Mouse (Mus musculus) ZHBTc4 (cell line): ENCODE results near the gene Gcdh.
A peak's percentile ranks its signal among the peaks of the same experiment; 100 is the strongest.
"Not testable (repeated sequence)": the region's sequence is repeated elsewhere in the genome, so short reads cannot be mapped to it uniquely, and the experiment has no call there.

ENCODE experiments used
- DNase-seq: peaks from one replicate; pipeline ENCODE4 v3.0.0-alpha.2; 2011; ENCODE audit warnings: low read depth, low spot score

Gene Gcdh

DNA sequence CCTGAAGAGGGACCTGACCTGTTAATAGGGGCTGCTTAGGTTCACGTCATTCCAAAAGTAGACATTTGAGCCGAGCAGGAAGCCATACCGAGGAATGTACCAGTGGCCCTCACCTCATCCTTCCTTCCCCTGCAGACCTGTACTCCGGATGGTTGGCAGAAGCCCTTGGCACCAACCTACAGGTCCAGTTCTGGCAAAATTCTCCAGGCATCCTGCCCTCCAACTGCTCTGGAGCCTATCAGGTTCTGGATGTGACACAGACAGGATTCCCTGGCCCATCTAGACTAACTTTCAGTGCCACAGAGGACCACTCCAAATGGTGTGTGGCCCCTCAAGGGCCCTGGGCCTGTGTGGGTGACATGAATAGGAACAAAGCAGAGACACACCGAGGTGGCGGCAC is 16.8 kb upstream of the Gcdh start:
- no peak for DNase-seq

DNA sequence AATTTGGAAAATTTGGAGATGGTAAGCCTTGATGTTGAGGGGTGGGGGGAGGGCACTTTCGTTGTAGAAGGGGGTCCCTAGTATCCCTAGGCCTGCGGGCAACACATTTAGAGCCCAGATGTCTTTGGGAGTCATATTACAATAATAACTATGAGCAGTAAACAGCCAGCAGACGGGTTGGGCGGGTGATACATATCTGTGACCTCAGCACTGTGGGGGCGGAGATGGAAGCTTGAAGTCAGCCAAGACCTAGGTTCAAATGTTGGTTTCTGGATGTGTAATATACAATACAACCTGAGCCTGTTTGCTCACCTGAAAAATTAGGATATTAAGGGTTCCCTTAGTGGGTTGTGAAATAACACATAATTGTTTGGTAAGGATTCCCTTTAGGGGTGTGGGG is 16.2 kb upstream of the Gcdh start:
- DNase-seq = no peak

DNA sequence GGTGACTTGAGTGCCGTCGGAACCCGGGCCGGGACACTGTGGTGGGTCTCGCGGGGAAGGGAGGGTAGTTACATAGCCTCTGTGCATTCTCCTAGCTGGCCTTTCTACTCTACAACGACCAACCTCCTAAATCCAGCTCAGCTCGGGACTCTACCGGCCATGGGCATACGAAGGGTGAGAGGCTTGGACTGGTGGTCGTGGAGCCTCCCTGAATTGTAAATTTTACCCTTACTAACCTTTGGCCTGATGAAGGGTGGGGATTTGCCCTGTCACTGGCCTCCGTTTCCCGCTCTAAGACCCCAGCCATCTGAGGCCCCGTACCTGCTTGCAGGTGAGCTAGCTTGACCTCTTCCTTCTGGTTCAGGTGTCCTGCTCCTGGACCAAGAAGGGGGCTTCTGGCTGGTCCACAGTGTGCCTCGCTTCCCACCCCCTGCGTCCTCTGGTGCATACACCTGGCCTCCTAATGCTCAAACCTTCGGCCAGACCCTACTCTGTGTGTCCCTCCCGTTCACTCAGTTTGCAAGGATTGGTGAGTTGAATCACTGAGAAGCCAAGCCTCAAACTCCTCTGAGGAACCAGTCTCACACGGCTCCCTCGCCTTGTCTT is 15.5 kb upstream of the Gcdh start:
- DNase-seq = no peak

DNA sequence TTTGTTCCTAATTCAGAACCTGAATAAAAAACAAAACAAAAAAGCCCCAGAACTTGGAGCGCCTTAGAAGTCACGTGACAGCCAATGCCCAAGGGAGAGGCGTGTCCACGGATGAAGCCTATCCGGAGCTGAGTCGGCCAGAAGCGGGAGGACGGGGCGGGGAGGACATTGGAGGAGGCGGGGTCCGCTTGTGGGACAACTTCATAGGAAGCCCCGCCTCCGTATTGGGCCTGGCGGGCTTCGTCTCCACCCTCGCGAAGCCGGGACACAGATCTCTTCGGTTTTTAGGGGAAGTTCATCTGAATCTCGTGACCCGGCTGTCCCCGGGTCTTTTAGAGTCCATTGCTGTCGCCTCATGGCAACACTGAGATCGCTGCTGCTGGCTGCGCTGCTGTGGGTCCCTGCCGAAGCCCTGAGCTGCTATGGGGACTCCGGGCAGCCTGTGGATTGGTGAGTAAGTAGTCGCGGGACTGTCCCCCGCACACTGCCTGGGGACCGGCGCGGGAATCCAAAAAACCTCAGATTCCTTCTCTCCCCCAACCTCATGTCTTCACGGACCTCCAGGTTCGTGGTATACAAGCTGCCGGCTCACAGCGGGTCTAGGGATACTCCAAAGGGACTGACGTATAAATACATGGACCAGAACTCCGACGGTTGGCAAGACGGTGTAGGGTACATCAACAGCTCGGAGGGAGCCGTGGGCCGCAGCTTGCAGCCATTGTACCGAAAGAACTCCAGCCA is 14.9 kb upstream of the Gcdh start, which contains the start of gene Dnase2a:
Gene Dnase2a, plus strand, starts transcription at position 140 of the 741 bp plus-strand sequence.
- peak; percentile 99 for DNase-seq

DNA sequence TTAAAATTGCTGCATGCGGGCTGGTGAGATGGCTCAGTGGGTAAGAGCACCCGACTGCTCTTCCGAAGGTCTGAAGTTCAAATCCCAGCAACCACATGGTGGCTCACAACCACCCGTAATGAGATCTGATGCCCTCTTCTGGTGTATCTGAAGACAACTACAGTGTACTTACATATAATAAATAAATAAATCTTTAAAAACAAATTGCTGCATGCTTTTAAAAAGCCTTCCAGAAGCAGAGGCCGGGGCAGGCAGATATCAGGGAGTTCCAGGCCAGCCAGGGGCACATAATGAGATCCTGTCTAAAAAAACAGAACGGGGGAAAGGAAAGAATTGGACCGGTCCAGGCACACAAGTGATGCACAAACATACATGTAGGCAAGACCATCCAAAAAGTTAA is 14.3 kb upstream of the Gcdh start:
- not testable (repeated sequence) for DNase-seq

DNA sequence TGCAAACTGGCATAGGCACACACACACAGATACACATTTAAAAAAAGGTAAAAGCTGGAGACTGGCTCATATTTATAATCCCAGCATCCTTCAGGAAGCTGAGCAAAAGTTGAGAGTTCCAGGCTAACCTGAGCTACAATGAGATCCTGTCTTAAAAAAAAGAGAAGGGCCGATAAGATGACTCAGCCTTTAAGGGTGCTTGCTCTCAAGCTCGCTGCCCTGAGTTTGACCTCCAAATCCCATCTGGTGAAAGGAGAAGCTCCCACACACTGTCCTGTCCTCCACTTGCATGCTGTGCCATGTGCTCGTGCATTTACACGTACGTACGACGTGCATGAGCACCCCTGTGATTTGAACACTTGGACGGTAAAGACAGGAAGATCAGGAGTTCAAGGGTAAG is 13.8 kb upstream of the Gcdh start:
- DNase-seq = no peak

DNA sequence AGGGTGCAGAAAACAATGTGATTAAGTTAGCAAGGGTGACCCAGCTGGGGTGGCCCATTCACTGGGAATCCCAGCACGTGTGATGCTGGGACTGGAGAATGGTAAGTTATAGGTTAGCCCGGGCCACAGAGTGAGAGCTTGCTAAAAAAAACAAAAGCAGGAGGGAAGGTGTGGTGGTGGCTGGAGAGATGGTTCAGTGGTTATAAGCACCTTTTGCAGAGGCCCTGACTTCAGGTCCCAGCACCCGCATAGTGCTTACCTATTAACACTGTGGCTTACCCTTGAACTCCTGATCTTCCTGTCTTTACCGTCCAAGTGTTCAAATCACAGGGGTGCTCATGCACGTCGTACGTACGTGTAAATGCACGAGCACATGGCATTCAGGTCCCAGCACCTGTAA is 13.3 kb upstream of the Gcdh start:
- no peak for DNase-seq

DNA sequence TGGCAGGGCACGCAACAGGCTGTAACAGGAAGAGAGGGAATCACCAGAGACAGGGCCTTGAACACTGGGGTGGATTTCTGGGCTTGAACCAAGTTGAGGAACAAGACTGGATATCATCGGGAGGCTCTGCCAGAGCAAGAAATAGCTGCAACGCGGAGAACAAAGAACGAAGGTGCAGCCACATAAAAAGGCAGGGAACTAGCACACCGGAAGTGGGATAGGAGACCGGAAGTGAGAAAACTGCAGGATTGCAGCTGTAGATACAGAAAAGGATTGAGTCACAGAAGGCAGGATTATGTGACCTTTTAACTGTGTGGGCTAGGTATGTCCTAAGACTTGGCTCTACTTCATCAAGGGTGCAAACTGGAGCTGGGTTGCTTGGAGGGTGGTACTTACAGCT is 10.6 kb upstream of the Gcdh start:
- no peak for DNase-seq

DNA sequence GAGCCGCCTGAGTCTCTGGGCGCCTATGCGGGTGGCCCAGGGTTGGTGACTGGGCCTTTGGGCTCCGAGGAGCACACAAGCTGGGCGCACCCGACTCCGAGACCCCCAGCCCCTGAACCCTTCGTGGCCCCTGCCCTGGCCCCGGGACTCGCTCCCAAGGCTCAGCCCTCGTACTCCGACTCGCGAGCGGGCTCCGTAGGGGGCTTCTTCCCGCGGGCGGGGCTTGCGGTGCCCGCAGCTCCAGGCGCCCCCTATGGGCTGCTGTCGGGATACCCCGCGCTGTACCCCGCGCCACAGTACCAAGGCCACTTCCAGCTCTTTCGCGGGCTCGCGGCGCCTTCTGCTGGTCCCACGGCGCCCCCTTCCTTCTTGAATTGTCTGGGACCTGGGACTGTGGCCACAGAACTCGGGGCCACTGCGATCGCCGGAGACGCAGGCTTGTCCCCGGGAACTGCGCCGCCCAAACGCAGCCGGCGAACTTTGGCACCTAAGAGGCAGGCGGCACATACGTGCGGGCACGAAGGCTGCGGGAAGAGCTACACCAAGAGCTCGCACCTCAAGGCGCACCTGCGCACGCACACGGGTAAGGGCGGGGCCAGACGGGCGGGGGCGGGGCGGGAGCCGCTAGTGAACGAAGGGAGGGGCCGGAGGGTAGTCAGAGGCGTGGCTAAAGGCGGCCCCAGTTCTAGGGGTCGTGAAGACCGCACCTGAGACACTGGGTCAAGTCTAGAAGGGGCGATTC is 9.4 kb upstream of the Gcdh start:
- DNase-seq = peak; percentile 95

DNA sequence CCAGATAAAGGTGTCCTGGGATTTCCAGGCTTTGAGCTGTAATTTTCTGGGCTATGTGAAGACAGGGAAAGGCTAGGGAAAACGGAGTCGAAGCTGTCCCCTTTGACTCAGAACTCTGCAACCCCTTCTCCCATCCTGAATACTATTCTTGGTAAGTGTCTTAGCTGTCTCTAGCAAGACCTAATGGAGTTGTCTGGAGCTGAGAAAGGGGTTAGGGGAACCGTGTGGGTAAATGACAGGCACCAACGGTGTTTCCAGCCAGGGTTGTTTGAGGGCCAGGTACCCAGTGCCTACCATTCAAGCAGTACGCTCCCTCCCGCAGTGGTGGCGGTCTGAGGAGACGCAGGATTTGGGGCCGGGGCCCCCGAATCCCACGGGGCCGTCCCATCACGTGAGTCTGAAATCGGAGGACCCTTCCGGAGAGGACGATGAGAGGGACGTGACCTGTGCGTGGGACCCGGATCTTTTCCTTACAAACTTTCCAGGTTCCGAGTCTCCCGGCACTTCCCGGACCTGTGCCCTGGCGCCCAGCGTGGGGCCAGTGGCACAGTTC is 8.7 kb upstream of the Gcdh start:
- DNase-seq = no peak

DNA sequence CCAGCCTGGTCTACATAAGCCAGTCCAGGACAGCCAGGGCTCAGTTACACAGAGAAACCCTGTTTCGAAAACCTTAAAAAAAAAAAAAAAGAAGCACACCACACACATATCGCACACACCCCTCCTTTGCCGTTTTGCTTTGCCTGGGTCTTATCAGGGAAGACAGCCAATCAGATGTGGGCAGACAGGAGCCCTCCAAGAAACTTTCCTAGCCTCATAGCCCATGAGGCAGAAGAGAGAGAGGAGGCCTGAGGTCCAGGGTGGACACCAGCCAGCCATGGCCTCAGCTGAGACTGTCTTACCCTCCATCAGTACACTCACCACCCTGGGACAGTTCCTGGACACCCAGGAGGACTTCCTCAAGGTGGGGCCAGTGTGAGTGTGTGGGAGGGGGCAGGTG is 8.0 kb upstream of the Gcdh start, which contains the start of gene Klf1:
Gene Klf1, plus strand, starts transcription at position 177 of the 400 bp plus-strand sequence.
- DNase-seq = no peak

DNA sequence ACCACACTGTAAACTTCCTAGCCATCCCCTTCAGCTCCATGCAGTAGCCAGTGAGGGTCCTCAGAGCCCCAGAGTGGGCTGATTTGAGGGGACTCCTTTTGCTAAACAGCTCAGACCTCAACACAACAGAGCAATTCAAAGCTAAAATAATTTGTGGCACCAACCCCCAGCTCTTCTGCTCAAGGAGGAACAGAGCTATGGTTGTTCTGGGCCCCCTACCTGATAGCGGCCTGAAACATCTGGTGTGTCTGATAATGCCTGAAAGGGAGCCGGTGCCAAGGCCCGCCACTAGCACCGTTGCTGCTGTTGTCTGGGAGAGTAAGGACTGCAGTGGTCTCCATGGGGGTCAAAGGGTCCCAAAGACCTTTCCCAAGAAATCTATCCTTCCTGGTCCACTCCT is 7.3 kb upstream of the Gcdh start:
- DNase-seq = no peak

DNA sequence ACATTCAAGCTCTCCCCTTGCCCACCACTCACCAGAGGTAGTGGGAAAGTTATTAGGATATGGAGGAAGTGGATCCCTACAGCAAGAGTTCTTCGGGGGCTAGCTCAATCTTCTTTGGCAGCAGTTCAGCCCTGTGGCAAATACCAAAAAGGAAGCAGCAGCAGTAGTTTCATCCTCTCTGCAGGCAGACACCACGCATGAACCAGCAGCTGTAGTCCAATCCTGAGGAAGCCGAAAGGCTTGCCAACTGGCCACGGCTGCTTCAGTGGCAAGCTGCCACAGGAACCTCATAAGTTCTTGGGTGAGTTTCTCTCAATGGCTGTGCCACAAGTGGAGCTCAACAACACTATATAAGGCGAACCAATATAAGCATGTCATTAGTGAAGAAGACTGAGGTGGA is 2.2 kb upstream of the Gcdh start:
- DNase-seq = no peak

DNA sequence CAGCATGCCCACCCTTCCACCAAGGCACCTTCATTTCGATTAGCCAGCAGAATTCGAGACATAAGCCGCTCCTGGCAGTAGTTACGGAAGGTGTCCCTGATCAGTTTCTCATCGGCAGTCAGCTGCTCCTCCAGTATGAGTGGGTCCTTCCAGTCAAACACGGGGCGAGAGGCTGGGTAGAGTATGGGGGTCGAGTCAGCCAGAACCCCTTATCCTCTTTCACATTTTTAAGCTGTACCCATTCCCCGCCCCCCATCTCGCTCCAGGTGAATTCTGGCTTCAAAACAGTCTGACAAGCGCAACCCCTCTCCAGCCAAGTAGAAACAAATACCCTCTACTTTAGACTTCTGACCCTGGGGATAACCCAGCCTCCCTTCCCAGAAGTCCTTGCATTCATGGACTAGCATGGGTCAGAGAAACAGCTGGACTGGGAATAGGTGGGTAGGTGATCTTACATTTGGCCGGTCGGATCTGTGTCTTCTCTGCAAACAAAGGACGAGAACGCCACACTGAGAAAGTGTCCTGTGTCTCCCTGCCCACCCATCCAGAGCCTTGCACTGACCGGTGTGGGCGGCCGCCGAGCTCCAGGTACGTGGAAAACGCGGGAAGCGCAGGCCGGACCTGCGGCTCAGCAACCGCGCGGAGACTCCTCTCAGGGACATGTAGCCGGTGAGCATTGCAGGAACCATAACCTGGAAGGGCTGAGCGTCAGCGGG is 570 bp downstream of the Gcdh start:
- DNase-seq = no peak

DNA sequence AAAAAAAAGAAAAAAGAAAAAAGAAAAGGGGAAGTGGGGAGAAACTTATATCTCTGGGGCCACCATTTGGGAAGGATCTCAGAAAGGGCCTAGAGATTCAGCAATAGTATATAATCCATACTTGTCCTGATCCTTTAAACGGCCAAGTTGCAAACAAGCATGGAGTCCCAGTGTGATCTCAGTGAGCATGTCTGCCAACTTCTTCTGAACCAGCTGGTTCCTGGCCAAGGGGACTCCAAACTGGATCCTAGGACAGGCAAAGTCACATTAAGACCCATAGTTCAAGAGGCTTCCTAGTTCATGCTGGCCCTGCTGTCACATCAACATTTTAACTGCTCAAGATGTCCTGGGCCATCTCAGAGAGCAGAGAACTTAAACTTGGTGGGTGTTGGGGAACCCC is 4.6 kb downstream of the Gcdh start:
- DNase-seq = no peak

DNA sequence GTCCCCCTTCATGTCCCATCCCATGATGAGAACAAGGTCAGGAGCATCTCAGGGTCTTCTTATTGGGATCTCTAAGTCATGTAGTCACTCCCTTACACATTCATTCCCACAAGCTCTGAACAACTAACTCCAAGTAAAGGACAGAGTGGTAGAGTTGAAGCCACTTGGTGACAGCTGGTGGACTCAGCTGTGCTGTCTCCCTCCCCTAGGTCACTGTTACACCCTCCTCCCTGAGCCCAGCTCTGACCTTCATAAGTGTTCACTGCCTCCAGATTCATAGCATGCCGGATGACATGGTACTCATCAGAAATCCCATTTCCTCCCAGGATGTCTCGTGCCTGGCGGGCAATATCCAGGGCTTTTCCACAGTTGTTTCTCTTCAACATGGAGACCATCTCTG is 5.4 kb downstream of the Gcdh start:
- DNase-seq = no peak

DNA sequence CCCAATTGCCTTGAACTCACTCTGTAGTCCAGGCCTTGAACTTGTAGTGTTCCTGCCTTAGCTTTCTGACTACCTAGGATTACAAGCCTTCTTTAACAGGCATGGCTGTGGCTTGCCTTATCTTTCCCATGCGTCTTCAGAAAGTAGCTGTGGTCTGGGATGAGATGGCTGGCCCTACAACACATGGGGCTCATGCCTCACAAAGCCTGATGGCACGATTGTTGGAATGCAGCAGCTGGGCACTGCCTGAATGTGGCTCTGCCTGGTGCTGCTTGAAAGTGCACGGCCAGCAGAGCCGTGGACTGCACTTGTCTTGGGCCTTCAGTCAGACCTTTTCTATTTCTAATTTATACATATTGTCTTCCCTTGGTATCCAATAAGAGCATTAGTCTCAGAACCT is 9.0 kb downstream of the Gcdh start:
- DNase-seq = no peak

DNA sequence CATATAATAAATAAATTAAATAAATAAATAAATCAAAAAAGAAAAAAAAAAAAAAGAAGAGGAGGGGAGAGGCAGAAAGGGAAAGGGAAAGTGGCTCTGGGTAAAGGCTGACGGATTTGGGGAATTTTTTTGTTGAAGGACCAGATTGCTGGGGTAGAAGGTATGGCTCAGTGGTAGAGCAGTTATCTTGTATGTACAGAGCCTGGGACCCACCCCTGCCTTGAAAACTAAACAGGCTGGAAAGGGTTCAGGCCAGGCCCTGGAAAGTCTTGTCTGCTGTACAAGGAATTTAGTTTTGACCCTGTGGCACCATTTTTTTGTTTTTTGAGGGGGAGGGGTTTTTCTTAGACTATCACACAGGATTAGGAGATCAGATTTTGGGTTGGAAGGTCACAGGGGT is 14.8 kb downstream of the Gcdh start:
- DNase-seq = no peak

DNA sequence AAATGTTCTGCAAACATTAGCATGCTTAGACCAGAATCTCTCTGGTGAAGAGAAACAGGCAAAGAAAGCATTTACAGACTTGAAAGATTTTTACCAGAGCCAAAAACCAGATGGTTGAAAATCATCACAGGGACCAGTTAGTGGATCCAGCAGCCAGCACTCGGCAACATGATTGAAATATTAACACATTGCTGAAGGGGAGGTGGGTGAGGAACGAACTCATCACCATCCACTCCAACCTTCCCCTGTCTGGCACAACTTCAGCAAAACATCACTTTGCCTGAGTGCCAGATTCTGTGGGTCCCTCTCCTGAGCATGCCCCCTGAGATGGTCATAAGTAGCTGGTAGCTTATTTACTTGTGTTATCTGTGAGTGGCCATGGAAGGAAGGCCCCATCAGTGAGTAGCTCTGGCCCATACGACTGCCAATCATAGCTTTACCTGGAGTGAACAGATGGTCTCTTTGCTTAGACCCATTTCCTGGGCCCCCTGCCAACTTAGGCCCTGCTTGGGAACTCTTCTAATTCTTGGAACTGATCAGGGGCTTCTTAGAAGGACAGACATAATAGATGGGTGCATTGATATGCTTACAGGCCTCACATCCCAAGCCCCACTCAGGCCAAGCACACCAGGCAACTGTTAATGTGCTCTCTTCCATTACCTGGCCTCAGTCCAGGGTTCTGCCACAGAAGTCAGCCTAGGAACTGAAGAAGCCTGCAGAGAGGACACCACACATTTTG is 16.3 kb downstream of the Gcdh start:
- no peak for DNase-seq

DNA sequence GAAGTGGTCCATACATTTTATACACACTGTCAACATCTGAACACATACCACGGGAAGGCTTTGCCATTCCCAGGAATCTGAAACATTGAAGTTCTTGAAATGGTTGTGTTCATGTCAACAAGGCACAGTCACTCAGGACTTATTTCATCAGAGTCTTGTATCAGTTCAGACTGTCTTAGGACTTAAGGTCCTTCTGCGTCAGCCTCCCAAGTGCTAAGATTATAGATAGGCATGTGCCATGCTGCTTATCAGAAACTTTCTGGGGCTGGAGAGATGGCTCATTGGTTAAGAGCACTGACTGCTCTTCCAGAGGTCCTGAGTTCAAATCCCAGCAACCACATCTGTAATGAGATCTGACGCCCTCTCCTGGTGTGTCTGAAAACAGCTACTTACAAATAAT is 19.4 kb downstream of the Gcdh start:
- no peak for DNase-seq

DNA sequence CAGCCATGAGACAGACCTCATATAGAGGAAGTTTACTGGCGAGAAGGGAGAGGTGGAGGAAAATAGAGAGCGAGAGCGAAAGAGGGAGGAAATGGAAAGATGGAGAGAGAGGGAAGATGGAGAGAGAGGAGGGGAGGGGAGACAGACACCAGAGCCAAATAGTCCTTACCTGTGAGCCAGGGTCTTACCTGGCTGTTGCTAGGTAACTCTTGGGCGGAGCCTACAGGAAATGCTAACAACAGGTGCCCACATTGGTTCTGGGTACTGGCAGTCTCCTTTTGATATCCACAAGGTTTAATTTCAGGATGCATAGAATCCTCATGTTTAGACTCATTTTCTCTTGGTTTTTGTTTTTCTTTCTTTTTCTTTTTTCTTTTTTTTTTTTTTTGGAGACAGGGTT is 20.7 kb downstream of the Gcdh start:
- DNase-seq = no peak
